Mouse (Mus musculus) G1E (cell line): ENCODE results near the gene Ncapg2. TPM values are rescaled to one million over a fixed set of nuclear protein-coding genes. Genes with fewer than 3 reads are reported as not detected.

Experiments
- ATAC-seq: 2 replicates; pipeline ENCODE4 v1.8.0; 2016; ENCODE audit warnings: mild to moderate bottlenecking; ENCODE audit not compliant: insufficient number of reproducible peaks, poor library complexity, low FRiP score, severe bottlenecking; ENCODE audit errors: extremely low read depth
- DNase-seq: peaks from one replicate; pipeline ENCODE4 v3.0.0; 2012; ENCODE audit warnings: low spot score
- H3K27me3 ChIP-seq: 2 replicates; pipeline ENCODE4 v1.6.1; 2012; ENCODE audit warnings: mild to moderate bottlenecking, low read length, inconsistent platforms; ENCODE audit not compliant: insufficient read depth
- H3K36me3 ChIP-seq: replicated peaks from 2 replicates; pipeline ENCODE3; 2012; ENCODE audit warnings: mild to moderate bottlenecking, inconsistent platforms
- H3K4me1 ChIP-seq: 2 replicates; pipeline ENCODE4 v1.6.1; 2012; ENCODE audit warnings: low read depth, low read length, inconsistent platforms, mixed read lengths; ENCODE audit not compliant: insufficient read depth
- H3K4me3 ChIP-seq: 2 replicates; pipeline ENCODE4 v1.5.1; 2012; ENCODE audit warnings: low read depth, mild to moderate bottlenecking, inconsistent platforms, low read length, moderate library complexity, mixed read lengths
- H3K9me3 ChIP-seq: replicated peaks from 2 replicates; pipeline ENCODE4 v1.6.1; 2012; ENCODE audit warnings: inconsistent platforms
- CTCF ChIP-seq: IDR thresholded peaks from 2 replicates; pipeline ENCODE4 v1.5.1; 2012; ENCODE audit warnings: low read depth, low read length, inconsistent platforms, mixed read lengths
- GATA1 ChIP-seq: IDR thresholded peaks from 2 replicates; pipeline ENCODE4 v1.6.1; 2012; ENCODE audit warnings: borderline replicate concordance, low read length, inconsistent platforms, mixed read lengths
- GATA2 ChIP-seq: IDR thresholded peaks from 2 replicates; pipeline ENCODE4 v1.6.1; 2012; ENCODE audit warnings: low read depth, low read length, inconsistent platforms, borderline replicate concordance
- POLR2AphosphoS5 ChIP-seq: IDR thresholded peaks from 2 replicates; pipeline ENCODE4 v1.6.1; 2012; ENCODE audit warnings: low read depth, low read length, inconsistent platforms; ENCODE audit not compliant: insufficient replicate concordance
- TAL1 ChIP-seq: conservative IDR thresholded peaks from 2 replicates; pipeline ENCODE4 v1.6.1; 2012; ENCODE audit warnings: low read depth, low read length, inconsistent platforms, mixed read lengths
- polyA plus RNA-seq: library from polyadenylated mRNA; stranded (reverse); fragments of >175 nt; gene quantifications from 2 replicates; pipeline ENCODE4 v1.2.3, GENCODE M21; 2012
- total RNA-seq, 2 experiments: library from RNA; stranded (forward) in 1 of 2; stranded (reverse) in 1 of 2; fragments of 200-1000 nt in 1 of 2; fragments of >200 nt in 1 of 2; fragmentation: Nextera tagmentation in 1 of 2; gene quantifications; 2 replicates each; pipeline ENCODE4 v1.2.3; 2014 to 2017

The Ncapg2 gene
- total and polyA plus RNA-seq, 3 experiments = 36.1 to 321 (median 179) TPM

- H3K36me3 ChIP-seq = peaks cover 54% of the 10 kb centered on the region
- H3K27me3 ChIP-seq = no peaks in the 10 kb centered on the region
- H3K4me3 ChIP-seq = no peak overlapping the region
- H3K9me3 ChIP-seq = no peaks in the 10 kb centered on the region
- DNase-seq (no peak), ATAC-seq (no peak)
- no peak for TF ChIP-seq GATA1
- no peak for TF ChIP-seq POLR2AphosphoS5
- TF ChIP-seq TAL1 = no peak
- no peak for TF ChIP-seq GATA2
- no peak for TF ChIP-seq CTCF
- peaks cover 3% of the 10 kb centered on the region; the same call in 1 of the 2 replicates for H3K4me1 ChIP-seq
Observed at GRCm38 (mm10) chr12:116467030-116467429, 61.8 kb downstream of the Ncapg2 start.

- no peak for DNase-seq
- no peak for ATAC-seq
- no peaks in the 10 kb centered on the region for H3K27me3 ChIP-seq
- TF ChIP-seq POLR2AphosphoS5 = no peak
- no peak for TF ChIP-seq TAL1
- TF ChIP-seq GATA2 = no peak
- TF ChIP-seq CTCF = no peak
- TF ChIP-seq GATA1 = no peak
- H3K4me3 ChIP-seq = no peak overlapping the region
- peaks cover 49% of the 10 kb centered on the region for H3K36me3 ChIP-seq
- peaks cover 3% of the 10 kb centered on the region; the same call in 1 of the 2 replicates for H3K4me1 ChIP-seq
- no peaks in the 10 kb centered on the region for H3K9me3 ChIP-seq
Observed at GRCm38 (mm10) chr12:116468348-116468747, 63.1 kb downstream of the Ncapg2 start.

GRCm38 (mm10) chr12:116469096-116469495 lies 63.9 kb downstream of the Ncapg2 start:
- Histone ChIP-seq H3K4me3 (no peak overlapping the region), H3K27me3 (no peaks in the 10 kb centered on the region), H3K9me3 (no peaks in the 10 kb centered on the region), H3K4me1 (peaks cover 3% of the 10 kb centered on the region; the same call in 1 of the 2 replicates), H3K36me3 (peaks cover 42% of the 10 kb centered on the region)
- TF ChIP-seq POLR2AphosphoS5 (no peak), GATA1 (no peak), CTCF (no peak), TAL1 (no peak), GATA2 (no peak)
- no peak for ATAC-seq
- DNase-seq = no peak

- H3K36me3 ChIP-seq = peaks cover 9% of the 10 kb centered on the region
- ATAC-seq (no peak), DNase-seq (no peak)
- H3K4me3 ChIP-seq = no peak overlapping the region
- H3K4me1 ChIP-seq = peaks cover 3% of the 10 kb centered on the region; the same call in 1 of the 2 replicates
- no peaks in the 10 kb centered on the region for H3K27me3 ChIP-seq
- TF ChIP-seq POLR2AphosphoS5 (no peak), CTCF (no peak), TAL1 (no peak), GATA2 (no peak), GATA1 (no peak)
- no peaks in the 10 kb centered on the region for H3K9me3 ChIP-seq
Observed at GRCm38 (mm10) chr12:116473264-116473663, 68.1 kb downstream of the Ncapg2 start.

- ATAC-seq = no peak
- no peak for TF ChIP-seq GATA1
- Histone ChIP-seq H3K36me3 (peaks cover 5% of the 10 kb centered on the region), H3K4me3 (no peak overlapping the region), H3K4me1 (peaks cover 3% of the 10 kb centered on the region; the same call in 1 of the 2 replicates), H3K27me3 (no peaks in the 10 kb centered on the region), H3K9me3 (no peaks in the 10 kb centered on the region)
- DNase-seq = no peak
Observed at GRCm38 (mm10) chr12:116473761-116474160, 68.6 kb downstream of the Ncapg2 start.

- no peak for DNase-seq
- Histone ChIP-seq H3K36me3 (no peaks in the 10 kb centered on the region), H3K27me3 (no peaks in the 10 kb centered on the region), H3K4me3 (no peak overlapping the region), H3K9me3 (no peaks in the 10 kb centered on the region), H3K4me1 (no peaks in the 10 kb centered on the region)
- no peak for ATAC-seq
- no peak for TF ChIP-seq GATA2
Observed at GRCm38 (mm10) chr12:116474676-116475075, 69.5 kb downstream of the Ncapg2 start.

GRCm38 (mm10) chr12:116478771-116479170 lies 73.6 kb downstream of the Ncapg2 start:
- ATAC-seq = no peak

More at GRCm38 (mm10) chr12:116478771-116479170, 73.6 kb downstream of the Ncapg2 start:
- peaks cover 3% of the 10 kb centered on the region for H3K27me3 ChIP-seq
- no peaks in the 10 kb centered on the region for H3K9me3 ChIP-seq
- no peaks in the 10 kb centered on the region for H3K4me1 ChIP-seq
- no peak overlapping the region for H3K4me3 ChIP-seq
- H3K36me3 ChIP-seq = no peaks in the 10 kb centered on the region
- TF ChIP-seq TAL1 (no peak), GATA2 (no peak), GATA1 (no peak), CTCF (no peak), POLR2AphosphoS5 (no peak)
- DNase-seq = no peak
